Mouse (Mus musculus) testis, adult 2 months (tissue): Measurements from ENCODE around the gene Gm10160.

ENCODE experiments used
- CTCF ChIP-seq: fragments of 200-500 bp; IDR thresholded peaks from 2 replicates; pipeline ENCODE4 v1.5.1; 2012; ENCODE audit warnings: low read depth, mild to moderate bottlenecking, inconsistent platforms, low read length, moderate library complexity; ENCODE audit not compliant: control insufficient read depth, insufficient read depth, insufficient replicate concordance
- POLR2A ChIP-seq: fragments of 200-500 bp; IDR thresholded peaks from 2 replicates; pipeline ENCODE4 v1.6.1; 2012; ENCODE audit warnings: low read depth, mild to moderate bottlenecking, inconsistent platforms, low read length, moderate library complexity; ENCODE audit not compliant: control insufficient read depth

DNA sequence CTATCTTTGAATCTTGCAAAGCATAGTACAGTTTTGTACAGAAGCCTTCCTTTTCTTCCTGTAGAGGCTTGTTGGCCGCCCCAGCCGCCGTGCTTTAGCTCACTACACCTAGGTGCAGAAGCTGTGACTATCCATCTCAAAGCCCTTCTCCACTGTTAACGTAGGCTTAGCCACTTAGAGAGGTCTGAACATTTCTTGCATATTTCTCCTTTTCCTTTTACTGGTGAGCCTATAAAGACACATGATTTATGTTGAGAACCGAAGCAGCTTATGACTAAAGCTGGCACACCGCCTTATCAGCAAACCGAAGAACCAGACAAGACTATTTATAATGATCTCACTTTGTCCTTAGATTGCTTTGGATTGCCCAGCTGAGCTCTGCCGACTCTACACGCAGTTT, 19.8 kb upstream of the Gm10160 start:
- TF ChIP-seq CTCF (no peak), POLR2A (no peak)
